Mouse (Mus musculus): ENCODE data around the gene Polr3c. TPM values are rescaled to one million over a fixed set of nuclear protein-coding genes. Genes with fewer than 3 reads are reported as not detected.

Gene Polr3c
- total RNA-seq, 2 experiments from 2014 or later = 22.4 to 30.8 TPM

Other genes with a start within 250 kb of the Polr3c start
- not detected in 2 replicates for gene Hfe2, start 202.5 kb downstream of the Polr3c start, total RNA-seq (2014; fragmentation: Nextera tagmentation)
- gene Hfe2, start 202.5 kb downstream of the Polr3c start, total RNA-seq (2017) = not detected in 2 replicates
- 80.1 and 110 TPM in 2 replicates for gene Txnip, start 169.7 kb downstream of the Polr3c start, total RNA-seq (2014; fragmentation: Nextera tagmentation)
- 79.0 and 80.5 TPM in 2 replicates for gene Txnip, start 169.7 kb downstream of the Polr3c start, total RNA-seq (2017)
- gene Gm16253, start 150.6 kb downstream of the Polr3c start, total RNA-seq (2014; fragmentation: Nextera tagmentation) = not detected in 2 replicates
- gene Gm16253, start 150.6 kb downstream of the Polr3c start, total RNA-seq (2017) = not detected in 2 replicates
- 15.6 and 43.7 TPM in 2 replicates for gene Polr3gl, start 133.4 kb downstream of the Polr3c start, total RNA-seq (2014; fragmentation: Nextera tagmentation)
- 50.5 and 57.8 TPM in 2 replicates for gene Polr3gl, start 133.4 kb downstream of the Polr3c start, total RNA-seq (2017)
- gene Ankrd34a, start 131.0 kb downstream of the Polr3c start, total RNA-seq (2014; fragmentation: Nextera tagmentation) = not detected in 2 replicates
- gene Ankrd34a, start 131.0 kb downstream of the Polr3c start, total RNA-seq (2017) = not detected in 2 replicates
- gene Lix1l, start 126.5 kb downstream of the Polr3c start, total RNA-seq (2014; fragmentation: Nextera tagmentation) = 2.2 and 2.3 TPM in 2 replicates
- 1.7 and 2.1 TPM in 2 replicates for gene Lix1l, start 126.5 kb downstream of the Polr3c start, total RNA-seq (2017)
- 112 and 120 TPM in 2 replicates for gene Rbm8a, start 97.7 kb downstream of the Polr3c start, total RNA-seq (2014; fragmentation: Nextera tagmentation)
- 64.5 and 64.7 TPM in 2 replicates for gene Rbm8a, start 97.7 kb downstream of the Polr3c start, total RNA-seq (2017)
- 23.6 and 41.6 TPM in 2 replicates for gene Pex11b, start 92.3 kb downstream of the Polr3c start, total RNA-seq (2014; fragmentation: Nextera tagmentation)
- 14.5 and 20.1 TPM in 2 replicates for gene Pex11b, start 92.3 kb downstream of the Polr3c start, total RNA-seq (2017)
- gene Gm42957, start 92.2 kb downstream of the Polr3c start, total RNA-seq (2014; fragmentation: Nextera tagmentation) = 0.15 TPM in 1 of 2 replicates, not detected in the other
- not detected in 2 replicates for gene Gm42957, start 92.2 kb downstream of the Polr3c start, total RNA-seq (2017)
- gene Itga10, start 82.0 kb downstream of the Polr3c start, total RNA-seq (2014; fragmentation: Nextera tagmentation) = 1.3 TPM in 1 of 2 replicates, not detected in the other
- gene Itga10, start 82.0 kb downstream of the Polr3c start, total RNA-seq (2017) = 0.34 TPM in 1 of 2 replicates, not detected in the other
- gene Ankrd35, start 57.5 kb downstream of the Polr3c start, total RNA-seq (2014; fragmentation: Nextera tagmentation) = not detected in 2 replicates
- not detected in 2 replicates for gene Ankrd35, start 57.5 kb downstream of the Polr3c start, total RNA-seq (2017)
- gene Pias3, start 31.2 kb downstream of the Polr3c start, total RNA-seq (2014; fragmentation: Nextera tagmentation) = 8.1 and 14.4 TPM in 2 replicates
- gene Pias3, start 31.2 kb downstream of the Polr3c start, total RNA-seq (2017) = 3.3 and 8.2 TPM in 2 replicates
- gene Nudt17, start 19.1 kb downstream of the Polr3c start, total RNA-seq (2014; fragmentation: Nextera tagmentation) = not detected in 2 replicates
- gene Nudt17, start 19.1 kb downstream of the Polr3c start, total RNA-seq (2017) = 0.31 TPM in 1 of 2 replicates, not detected in the other
- 41.1 and 65.6 TPM in 2 replicates for gene Rnf115, start within 50 bp of the Polr3c start, total RNA-seq (2014; fragmentation: Nextera tagmentation)
- 55.3 and 71.5 TPM in 2 replicates for gene Rnf115, start within 50 bp of the Polr3c start, total RNA-seq (2017)
- not detected in 2 replicates for gene Pdzk1, start 101.7 kb upstream of the Polr3c start, total RNA-seq (2014; fragmentation: Nextera tagmentation)
- not detected in 2 replicates for gene Pdzk1, start 101.7 kb upstream of the Polr3c start, total RNA-seq (2017)
- not detected in 2 replicates for gene Cd160, start 101.7 kb upstream of the Polr3c start, total RNA-seq (2014; fragmentation: Nextera tagmentation)
- 0.62 and 1.9 TPM in 2 replicates for gene Cd160, start 101.7 kb upstream of the Polr3c start, total RNA-seq (2017)
- not detected in 2 replicates for gene Gja5, start 177.1 kb upstream of the Polr3c start, total RNA-seq (2014; fragmentation: Nextera tagmentation)
- gene Gja5, start 177.1 kb upstream of the Polr3c start, total RNA-seq (2017) = 0.15 TPM in 1 of 2 replicates, not detected in the other
- 18.5 and 27.2 TPM in 2 replicates for gene Gpr89, start 177.7 kb upstream of the Polr3c start, total RNA-seq (2014; fragmentation: Nextera tagmentation)
- gene Gpr89, start 177.7 kb upstream of the Polr3c start, total RNA-seq (2017) = 29.8 and 36.2 TPM in 2 replicates
- not detected in 2 replicates for gene Gja8, start 198.4 kb upstream of the Polr3c start, total RNA-seq (2014; fragmentation: Nextera tagmentation)
- gene Gja8, start 198.4 kb upstream of the Polr3c start, total RNA-seq (2017) = not detected in 2 replicates

Data from granulocyte monocyte progenitor cell, adult 5-6 weeks (primary cell).